Mouse (Mus musculus): Measurements from ENCODE around the gene 4930544D05Rik. TPM values are rescaled to one million over a fixed set of nuclear protein-coding genes. Genes with fewer than 3 reads are reported as not detected.

Gene 4930544D05Rik
- polyA plus RNA-seq, 1 experiment from 2014 or later: not detected

- Histone ChIP-seq H3K4me1 (0 out of 2 replicates have a peak, but pooled peaks cover 3% of the 10 kb centered on the region), H3K4me3 (no peak overlapping the region), H3K27ac (no peak overlapping the region), H3K9ac (no peak overlapping the region), H3K4me2 (no peak overlapping the region), H3K27me3 (no peaks in the 10 kb centered on the region), H3K9me3 (no peaks in the 10 kb centered on the region), H3K36me3 (no peaks in the 10 kb centered on the region)
- no peak for ATAC-seq (ENCODE audit: borderline replicate concordance, extremely low read depth, low FRiP score, low TSS enrichment)
- WGBS: 63% methylated on average over 4 of the region's 4 CpGs
Observed at GRCm38 (mm10) chr11:70626877-70627276, 11.2 kb downstream of the 4930544D05Rik start.

- WGBS: 53% methylated on average over 2 of the region's 2 CpGs
- no peak; the same call in 1 of the 2 replicates for ATAC-seq (ENCODE audit: borderline replicate concordance, extremely low read depth, low FRiP score, low TSS enrichment)
Observed at GRCm38 (mm10) chr11:70628431-70628830, 12.8 kb downstream of the 4930544D05Rik start.

GRCm38 (mm10) chr11:70629557-70629956 is 13.9 kb downstream of the 4930544D05Rik start:
- no peak overlapping the region for H3K27ac ChIP-seq
- no peaks in the 10 kb centered on the region for H3K36me3 ChIP-seq
- H3K9ac ChIP-seq: no peak overlapping the region
- no peaks in the 10 kb centered on the region for H3K4me1 ChIP-seq
- WGBS: 42% methylated on average over 5 of the region's 5 CpGs
- H3K9me3 ChIP-seq: no peaks in the 10 kb centered on the region
- no peaks in the 10 kb centered on the region for H3K27me3 ChIP-seq
- ATAC-seq (ENCODE audit: borderline replicate concordance, extremely low read depth, low FRiP score, low TSS enrichment): no peak
- no peak overlapping the region for H3K4me2 ChIP-seq
- H3K4me3 ChIP-seq: no peak overlapping the region

More at GRCm38 (mm10) chr11:70628431-70628830, 12.8 kb downstream of the 4930544D05Rik start:
- Histone ChIP-seq H3K27me3 (no peaks in the 10 kb centered on the region), H3K4me1 (no peaks in the 10 kb centered on the region), H3K9me3 (no peaks in the 10 kb centered on the region), H3K27ac (no peak overlapping the region), H3K9ac (no peak overlapping the region), H3K4me2 (no peak overlapping the region), H3K36me3 (no peaks in the 10 kb centered on the region), H3K4me3 (no peak overlapping the region)

GRCm38 (mm10) chr11:70630129-70630528 is 14.5 kb downstream of the 4930544D05Rik start:
- H3K4me2 ChIP-seq: no peak overlapping the region
- WGBS: 75% methylated on average over 7 of the region's 7 CpGs
- H3K36me3 ChIP-seq: no peaks in the 10 kb centered on the region
- no peak for ATAC-seq (ENCODE audit: borderline replicate concordance, extremely low read depth, low FRiP score, low TSS enrichment)
- no peak overlapping the region for H3K9ac ChIP-seq
- no peaks in the 10 kb centered on the region for H3K27me3 ChIP-seq
- H3K4me3 ChIP-seq: no peak overlapping the region
- H3K4me1 ChIP-seq: no peaks in the 10 kb centered on the region
- no peak overlapping the region for H3K27ac ChIP-seq
- H3K9me3 ChIP-seq: no peaks in the 10 kb centered on the region

GRCm38 (mm10) chr11:70635601-70636000 is 20.0 kb downstream of the 4930544D05Rik start:
- Histone ChIP-seq H3K27me3 (no peaks in the 10 kb centered on the region), H3K4me2 (no peak overlapping the region), H3K9ac (no peak overlapping the region), H3K4me1 (no peaks in the 10 kb centered on the region), H3K27ac (no peak overlapping the region), H3K36me3 (no peaks in the 10 kb centered on the region), H3K4me3 (no peak overlapping the region), H3K9me3 (no peaks in the 10 kb centered on the region)
- ATAC-seq (ENCODE audit: borderline replicate concordance, extremely low read depth, low FRiP score, low TSS enrichment): no peak
- 82% methylated on average over 4 of the region's 4 CpGs for WGBS

GRCm38 (mm10) chr11:70637764-70638163 is 22.1 kb downstream of the 4930544D05Rik start:
- ATAC-seq (ENCODE audit: borderline replicate concordance, extremely low read depth, low FRiP score, low TSS enrichment): no peak
- Histone ChIP-seq H3K4me2 (no peak overlapping the region), H3K27ac (no peak overlapping the region), H3K4me3 (no peak overlapping the region), H3K9me3 (no peaks in the 10 kb centered on the region), H3K27me3 (no peaks in the 10 kb centered on the region), H3K36me3 (no peaks in the 10 kb centered on the region), H3K4me1 (no peaks in the 10 kb centered on the region), H3K9ac (no peak overlapping the region)
- 96% methylated on average over 1 of the region's 1 CpGs for WGBS

GRCm38 (mm10) chr11:70638293-70638692 is 22.6 kb downstream of the 4930544D05Rik start:
- ATAC-seq (ENCODE audit: borderline replicate concordance, extremely low read depth, low FRiP score, low TSS enrichment): no peak
- Histone ChIP-seq H3K27ac (no peak overlapping the region), H3K4me3 (no peak overlapping the region), H3K27me3 (no peaks in the 10 kb centered on the region), H3K4me1 (no peaks in the 10 kb centered on the region), H3K9me3 (no peaks in the 10 kb centered on the region), H3K9ac (no peak overlapping the region), H3K36me3 (no peaks in the 10 kb centered on the region), H3K4me2 (no peak overlapping the region)
- 75% methylated on average over 1 of the region's 1 CpGs for WGBS

GRCm38 (mm10) chr11:70638714-70639278 is 23.1 kb downstream of the 4930544D05Rik start, which contains the start of gene Gp1ba:
TSS of gene Gp1ba (plus strand) at chr11:70639122.
- Histone ChIP-seq H3K9me3 (no peaks in the 10 kb centered on the region), H3K4me2 (no peak within 1 kb of the TSS), H3K9ac (no peak within 1 kb of the TSS), H3K36me3 (peaks cover 3% of the 10 kb centered on the region; the same call in 1 of the 2 replicates), H3K27me3 (no peaks in the 10 kb centered on the region), H3K4me1 (no peaks in the 10 kb centered on the region), H3K27ac (no peak within 1 kb of the TSS), H3K4me3 (no peak within 1 kb of the TSS)
- WGBS: 12% methylated on average over 5 of the region's 5 CpGs
- no peak for ATAC-seq (ENCODE audit: borderline replicate concordance, extremely low read depth, low FRiP score, low TSS enrichment)

- Histone ChIP-seq H3K36me3 (peaks cover 15% of the 10 kb centered on the region), H3K4me3 (no peak overlapping the region), H3K4me1 (peaks cover under 1% of the 10 kb centered on the region; the same call in 1 of the 2 replicates), H3K9ac (no peak overlapping the region), H3K27me3 (no peaks in the 10 kb centered on the region), H3K9me3 (no peaks in the 10 kb centered on the region), H3K27ac (no peak overlapping the region), H3K4me2 (no peak overlapping the region)
- no peak for ATAC-seq (ENCODE audit: borderline replicate concordance, extremely low read depth, low FRiP score, low TSS enrichment)
- WGBS: 77% methylated on average over 8 of the region's 8 CpGs
Observed at GRCm38 (mm10) chr11:70639976-70640375, 24.3 kb downstream of the 4930544D05Rik start.

GRCm38 (mm10) chr11:70641241-70641640 is 25.6 kb downstream of the 4930544D05Rik start:
- peaks cover 17% of the 10 kb centered on the region for H3K36me3 ChIP-seq
- no peaks in the 10 kb centered on the region for H3K27me3 ChIP-seq
- no peak overlapping the region for H3K9ac ChIP-seq
- H3K4me2 ChIP-seq: no peak overlapping the region
- ATAC-seq (ENCODE audit: borderline replicate concordance, extremely low read depth, low FRiP score, low TSS enrichment): no peak
- H3K4me3 ChIP-seq: no peak overlapping the region
- 83% methylated on average over 7 of the region's 7 CpGs for whole genome bisulfite sequencing
- H3K9me3 ChIP-seq: no peaks in the 10 kb centered on the region
- H3K27ac ChIP-seq: no peak overlapping the region
- peaks cover 13% of the 10 kb centered on the region for H3K4me1 ChIP-seq

GRCm38 (mm10) chr11:70643051-70643450 is 27.4 kb downstream of the 4930544D05Rik start:
- H3K4me3 ChIP-seq: no peak overlapping the region
- WGBS: 89% methylated on average over 6 of the region's 6 CpGs
- no peak overlapping the region for H3K9ac ChIP-seq
- H3K27me3 ChIP-seq: no peaks in the 10 kb centered on the region
- no peak overlapping the region for H3K4me2 ChIP-seq
- H3K4me1 ChIP-seq: peaks cover 16% of the 10 kb centered on the region
- H3K9me3 ChIP-seq: no peaks in the 10 kb centered on the region
- H3K27ac ChIP-seq: no peak overlapping the region
- peaks cover 17% of the 10 kb centered on the region for H3K36me3 ChIP-seq
- no peak for ATAC-seq (ENCODE audit: borderline replicate concordance, extremely low read depth, low FRiP score, low TSS enrichment)

GRCm38 (mm10) chr11:70644564-70645103 is 29.0 kb downstream of the 4930544D05Rik start:
- no peak overlapping the region for H3K9ac ChIP-seq

More at GRCm38 (mm10) chr11:70644564-70645103, 29.0 kb downstream of the 4930544D05Rik start:
- no peak overlapping the region for H3K27ac ChIP-seq
- H3K9me3 ChIP-seq: no peaks in the 10 kb centered on the region
- peaks cover 28% of the 10 kb centered on the region for H3K36me3 ChIP-seq
- no peaks in the 10 kb centered on the region for H3K27me3 ChIP-seq
- ATAC-seq (ENCODE audit: borderline replicate concordance, extremely low read depth, low FRiP score, low TSS enrichment): no peak
- WGBS: 92% methylated on average over 8 of the region's 8 CpGs
- H3K4me2 ChIP-seq: no peak overlapping the region
- peaks cover 32% of the 10 kb centered on the region for H3K4me1 ChIP-seq
- H3K4me3 ChIP-seq: no peak overlapping the region
